Mouse (Mus musculus) heart, postnatal 0 days (tissue): ENCODE data around the gene Zswim7.

ENCODE experiments used
- CTCF ChIP-seq: IDR thresholded peaks from 2 replicates; pipeline ENCODE4 v1.5.1; 2016; ENCODE audit warnings: antibody characterized with exemption, control low read depth, low read depth
- EP300 ChIP-seq: IDR thresholded peaks from 2 replicates; pipeline ENCODE4 v1.6.1; 2016; ENCODE audit warnings: antibody characterized with exemption, low read depth

DNA sequence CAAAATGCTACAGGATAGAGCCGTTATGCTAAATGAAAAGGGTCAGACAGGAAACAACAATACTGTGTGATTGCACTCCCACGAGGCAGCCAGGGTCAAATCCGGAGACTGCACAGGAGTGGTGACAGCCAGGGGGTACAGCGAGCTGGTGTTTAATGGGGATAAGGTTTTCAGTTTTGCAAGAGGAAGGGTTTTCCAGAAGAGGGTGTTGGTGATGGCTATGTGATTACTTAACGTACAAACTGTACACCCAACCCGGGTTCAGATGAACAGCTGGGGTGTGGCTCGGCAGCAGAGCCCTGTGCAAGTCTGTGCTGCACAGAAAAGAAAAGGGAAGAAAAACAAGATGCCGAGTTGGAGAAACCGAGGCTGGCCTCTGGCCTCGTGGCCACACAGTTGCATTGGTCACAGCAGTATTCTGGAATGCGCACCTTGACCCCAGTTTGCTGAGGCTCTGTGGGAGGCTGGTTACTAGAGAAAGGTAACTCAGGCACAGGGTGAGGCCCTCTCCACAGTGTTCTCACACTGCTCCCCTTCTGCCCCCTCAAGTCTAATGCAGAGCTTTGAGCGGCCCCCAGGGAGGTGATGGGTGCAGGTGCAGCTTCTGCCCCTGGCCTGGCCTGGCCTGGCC lies 40.4 kb downstream of the Zswim7 start:
- TF ChIP-seq CTCF (no peak), EP300 (no peak)
